Mouse (Mus musculus) lung, adult 2 months (tissue): Measurements from ENCODE around the gene Rps27.

Experiments
- CTCF ChIP-seq: fragments of 200-500 bp; IDR thresholded peaks from 2 replicates; pipeline ENCODE4 v1.5.1; 2011; ENCODE audit warnings: mild to moderate bottlenecking, low read length, control low read depth; ENCODE audit not compliant: insufficient read depth
- POLR2A ChIP-seq: fragments of 200-500 bp; IDR thresholded peaks from 2 replicates; pipeline ENCODE4 v1.6.1; 2011; ENCODE audit warnings: low read depth, mild to moderate bottlenecking, control low read depth, low read length, borderline replicate concordance; ENCODE audit errors: extremely low read depth

- TF ChIP-seq CTCF (no peak), POLR2A (no peak)
Observed at GRCm38 (mm10) chr3:90204582-90204981, 8.9 kb downstream of the Rps27 start.
